Mouse (Mus musculus) left cerebral cortex, adult 9 months (tissue): ENCODE results near the gene Lztr1.
A peak's percentile ranks its signal among the peaks of the same experiment; 100 is the strongest.
"Not testable (repeated sequence)": the region's sequence is repeated elsewhere in the genome, so short reads cannot be mapped to it uniquely, and the experiment has no call there.

Experiments used
- DNase-seq, 2 experiments: peaks; one replicate each; pipeline ENCODE4 v3.0.0; 2022; ENCODE audit warnings: low spot score in 2 of 2

The Lztr1 gene

GRCm38 (mm10) chr16:17507018-17507552 is 1.4 kb upstream of the Lztr1 start:
- DNase-seq = no peak

GRCm38 (mm10) chr16:17508031-17508430 is 457 bp upstream of the Lztr1 start:
- not testable (repeated sequence) for DNase-seq

GRCm38 (mm10) chr16:17509240-17509597 is 731 bp downstream of the Lztr1 start:
- DNase-seq = no peak

- DNase-seq = no peak
These were observed 1.7 kb downstream of the Lztr1 start for GRCm38 (mm10) chr16:17510143-17510542.

- DNase-seq = no peak
These were observed 2.2 kb downstream of the Lztr1 start for GRCm38 (mm10) chr16:17510686-17511085.

GRCm38 (mm10) chr16:17511431-17511830 is 2.9 kb downstream of the Lztr1 start:
- no peak for DNase-seq

GRCm38 (mm10) chr16:17518910-17519309 is 10.4 kb downstream of the Lztr1 start:
- DNase-seq = no peak

- no peak for DNase-seq
These were observed 15.7 kb downstream of the Lztr1 start for GRCm38 (mm10) chr16:17524156-17524555.

- DNase-seq = no peak
These were observed 17.0 kb downstream of the Lztr1 start for GRCm38 (mm10) chr16:17525524-17525923.

GRCm38 (mm10) chr16:17526223-17526622 is 17.7 kb downstream of the Lztr1 start:
- no peak for DNase-seq

GRCm38 (mm10) chr16:17527606-17528005 is 19.1 kb downstream of the Lztr1 start:
- DNase-seq = no peak

GRCm38 (mm10) chr16:17528276-17528675 is 19.8 kb downstream of the Lztr1 start:
- DNase-seq = no peak

GRCm38 (mm10) chr16:17529981-17530586 is 21.6 kb downstream of the Lztr1 start:
- DNase-seq = no peak

GRCm38 (mm10) chr16:17530640-17531288 is 22.3 kb downstream of the Lztr1 start, which contains the start of gene Thap7:
Gene Thap7 (minus strand): TSS chr16:17531136.
- peak; percentile 90 to 95 for DNase-seq

GRCm38 (mm10) chr16:17532271-17532670 is 23.8 kb downstream of the Lztr1 start:
- no peak for DNase-seq

- no peak for DNase-seq
These were observed 24.3 kb downstream of the Lztr1 start for GRCm38 (mm10) chr16:17532676-17533329.

GRCm38 (mm10) chr16:17536584-17536983 is 28.1 kb downstream of the Lztr1 start:
- no peak for DNase-seq

GRCm38 (mm10) chr16:17542632-17543031 is 34.1 kb downstream of the Lztr1 start:
- peak in 1 of 2 experiments; percentile 33 for DNase-seq

GRCm38 (mm10) chr16:17552837-17553236 is 44.3 kb downstream of the Lztr1 start:
- no peak for DNase-seq

- DNase-seq = no peak
These were observed 45.6 kb downstream of the Lztr1 start for GRCm38 (mm10) chr16:17553910-17554685.

GRCm38 (mm10) chr16:17554702-17555101 is 46.2 kb downstream of the Lztr1 start:
- DNase-seq = not testable (repeated sequence)

- DNase-seq = no peak
These were observed 47.7 kb downstream of the Lztr1 start for GRCm38 (mm10) chr16:17556180-17556579.
